Mouse (Mus musculus): Measurements from ENCODE around the gene Lrpap1.
A peak's percentile ranks its signal among the peaks of the same experiment; 100 is the strongest.

The Lrpap1 gene

DNA sequence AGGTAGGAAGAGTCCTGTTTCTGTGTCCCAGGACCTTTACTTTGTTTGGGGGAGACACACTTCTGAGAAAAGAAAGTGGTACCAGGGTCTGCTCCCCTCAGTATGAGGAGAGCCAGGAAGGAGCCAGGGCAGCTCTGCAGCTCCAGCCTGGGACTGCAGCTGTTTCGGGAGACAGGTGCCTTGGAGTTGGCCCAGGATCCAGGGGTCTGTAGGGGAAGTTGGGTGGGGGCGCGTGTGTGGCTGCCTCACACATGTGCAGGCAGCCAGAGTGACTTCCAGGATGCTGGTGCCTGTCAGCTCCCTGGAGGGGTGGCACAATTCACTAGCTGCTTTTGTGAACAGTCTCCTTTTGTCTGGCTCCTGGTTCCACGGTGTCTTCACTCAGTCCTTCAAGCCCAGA is 48.0 kb downstream of the Lrpap1 start:
- no peak for DNase-seq (ENCODE audit: low read depth, low spot score)

DNA sequence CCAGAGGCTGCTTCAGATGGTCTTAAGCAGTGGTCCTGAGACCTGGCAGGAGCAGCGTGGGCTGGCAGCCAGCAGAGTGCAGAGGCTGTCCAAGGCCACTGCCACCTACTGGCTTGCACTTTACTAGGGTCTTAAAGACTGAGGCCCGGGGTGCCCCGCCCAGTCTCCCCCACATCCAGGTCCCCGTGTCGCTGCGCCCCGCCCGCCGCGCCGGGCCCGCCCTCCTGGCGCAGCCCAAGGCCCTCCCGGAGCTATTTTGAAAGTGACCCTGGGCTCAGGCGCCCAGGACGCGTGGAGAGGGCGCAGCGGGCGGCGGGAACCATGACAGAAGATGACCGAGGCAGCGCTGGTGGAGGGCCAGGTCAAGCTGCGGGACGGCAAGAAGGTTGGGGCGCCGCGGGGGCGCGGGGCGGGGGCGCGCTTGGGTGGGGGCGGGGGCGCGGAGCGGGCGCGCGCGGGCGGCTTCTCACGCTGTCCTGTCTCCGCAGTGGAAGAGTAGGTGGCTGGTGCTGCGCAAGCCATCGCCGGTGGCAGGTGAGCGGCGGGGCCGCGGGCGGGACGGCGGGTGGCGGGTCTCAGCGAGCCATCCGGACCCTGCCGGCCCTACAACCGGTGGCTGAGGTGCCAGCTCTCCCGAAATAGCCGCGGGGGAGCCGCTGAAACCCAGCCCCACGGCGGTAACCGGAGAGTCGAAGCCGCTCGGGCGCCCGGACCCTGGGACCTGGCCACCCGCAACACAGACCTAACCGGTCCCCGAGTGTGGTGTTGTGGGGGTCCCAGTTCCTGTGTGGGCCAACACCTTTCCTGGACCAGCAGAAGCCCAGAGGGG is 48.7 kb downstream of the Lrpap1 start, which contains the start of gene Dok7:
Dok7 (plus strand) TSS at position 163 of the 829 bp plus-strand sequence.
- no peak for DNase-seq (ENCODE audit: low read depth, low spot score)

DNA sequence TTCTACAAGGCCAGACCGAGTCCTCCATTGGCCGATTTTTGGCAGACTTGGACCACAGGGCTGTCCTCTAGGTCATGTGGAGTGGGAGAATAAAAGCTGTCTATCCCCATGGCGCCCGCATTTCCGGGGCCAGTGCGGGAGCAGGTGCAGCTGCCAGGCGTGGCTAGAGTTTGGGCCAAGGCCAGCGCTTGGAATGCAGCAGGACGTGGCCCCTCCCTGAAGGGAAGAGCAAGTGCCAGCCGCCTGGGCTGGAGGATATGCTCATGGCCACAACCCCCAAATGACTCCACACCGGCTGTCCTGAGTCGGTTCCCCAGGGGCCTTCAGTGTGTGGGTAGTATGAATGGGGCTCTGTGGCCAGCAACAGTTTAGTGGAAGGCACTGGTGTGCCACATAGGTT is 50.5 kb downstream of the Lrpap1 start:
- DNase-seq (ENCODE audit: low read depth, low spot score): no peak

DNA sequence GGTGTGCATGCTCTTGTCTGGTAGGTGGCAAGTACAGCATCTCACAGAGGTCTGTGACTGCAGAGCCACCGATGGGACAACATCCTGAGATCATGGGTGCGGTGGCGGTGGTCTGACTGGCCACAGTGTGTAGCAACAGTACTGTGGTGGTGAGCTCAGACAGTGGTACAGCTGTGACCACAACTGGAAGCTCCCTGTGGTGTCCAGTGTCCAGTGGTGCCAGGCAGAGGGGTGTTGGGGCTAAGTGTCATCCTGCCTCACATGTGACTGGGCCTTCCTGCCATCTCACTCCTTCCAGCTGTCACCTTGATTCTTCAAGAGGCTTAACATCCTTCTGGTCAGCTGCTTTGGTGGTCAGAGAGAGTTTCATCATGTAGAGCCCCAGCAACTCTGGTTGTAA is 50.9 kb downstream of the Lrpap1 start:
- no peak for DNase-seq (ENCODE audit: low read depth, low spot score)

DNA sequence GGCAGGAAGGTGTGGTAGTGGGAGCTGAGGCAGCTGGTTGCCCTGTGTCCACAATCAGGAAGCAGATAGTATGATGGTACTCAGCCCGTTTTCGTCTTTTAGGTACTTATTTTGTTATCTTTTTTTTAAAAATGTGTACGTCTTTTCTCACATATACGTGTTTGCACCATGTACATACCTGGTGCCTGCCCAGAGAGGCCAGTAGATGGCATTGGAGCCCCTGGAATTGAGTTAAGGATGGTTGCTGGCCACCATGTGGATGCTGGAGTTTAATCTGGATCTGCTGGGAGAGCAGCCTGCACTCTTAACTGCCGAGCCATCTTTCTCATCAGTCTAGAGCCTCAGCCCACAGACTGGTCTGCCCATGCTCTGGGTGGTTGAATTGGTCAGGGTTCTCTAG is 55.0 kb downstream of the Lrpap1 start:
- no peak for DNase-seq (ENCODE audit: low read depth, low spot score)

DNA sequence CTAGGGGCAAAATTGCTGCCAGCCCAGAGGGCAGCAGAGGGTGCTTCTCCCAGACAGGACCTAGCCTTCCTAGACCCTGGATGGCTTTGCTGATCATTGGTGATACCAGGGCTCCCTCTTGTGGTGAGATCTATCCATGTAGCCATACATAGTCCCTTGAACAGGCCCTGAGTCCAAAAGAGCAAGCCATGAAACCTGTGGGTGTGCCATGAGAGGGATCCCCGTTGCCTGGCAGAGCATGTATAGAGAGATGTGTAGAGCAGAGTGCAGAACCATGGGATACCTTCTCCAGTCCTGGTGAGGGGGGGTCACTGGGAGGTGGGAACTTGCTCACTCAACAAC is 62.5 kb downstream of the Lrpap1 start:
- DNase-seq (ENCODE audit: low read depth, low spot score): peak; percentile 50

DNA sequence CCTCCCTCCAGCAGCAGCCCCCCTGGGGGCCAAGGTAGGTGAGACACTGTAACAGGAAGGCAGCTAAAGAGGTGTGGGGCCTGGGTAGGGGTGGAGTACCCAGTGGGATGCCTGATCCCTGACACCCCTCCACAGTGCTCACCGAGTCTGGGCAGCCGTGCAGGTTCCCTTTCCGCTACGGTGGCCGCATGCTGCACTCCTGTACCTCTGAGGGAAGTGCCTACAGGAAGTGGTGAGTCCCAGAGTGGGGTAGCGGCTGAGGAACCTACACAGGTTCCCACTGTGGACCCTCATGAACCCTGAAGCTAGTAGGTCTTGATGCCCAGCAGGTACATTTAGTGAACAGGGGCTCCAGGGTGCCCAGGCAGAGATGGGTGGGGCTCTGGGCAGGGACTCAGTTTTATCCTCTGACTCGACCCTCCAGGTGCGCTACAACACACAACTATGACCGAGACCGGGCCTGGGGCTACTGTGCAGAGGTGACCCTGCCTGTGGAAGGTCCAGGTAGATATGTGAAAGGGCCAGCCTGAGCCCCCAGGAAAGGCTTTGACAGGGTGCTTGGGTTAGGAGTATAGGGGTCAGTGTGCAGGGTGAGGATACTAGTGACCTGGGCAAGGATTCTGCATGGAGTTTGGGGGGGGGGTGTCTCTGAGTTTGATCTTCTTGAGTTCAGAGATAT is 63.0 kb downstream of the Lrpap1 start:
- DNase-seq (ENCODE audit: low read depth, low spot score): no peak

Measured in telencephalon, adult 2 months (tissue).